Mouse (Mus musculus) midbrain, embryonic 12.5 days (tissue): ENCODE results near the gene Kdm8. TPM values are rescaled to one million over a fixed set of nuclear protein-coding genes. Genes with fewer than 3 reads are reported as not detected.

Experiments used
- ATAC-seq: fragments of 200-750 bp; cut with Nextera tagmentation; 2 replicates; pipeline ENCODE4 v1.8.0; 2017; ENCODE audit warnings: low read depth, moderate TSS enrichment, moderate library complexity; ENCODE audit not compliant: low FRiP score
- H3K27ac ChIP-seq: fragments of 300-500 bp; sonication (generic); replicated peaks from 2 replicates; pipeline ENCODE4 v1.5.1; 2016; ENCODE audit warnings: mild to moderate bottlenecking
- H3K27me3 ChIP-seq: fragments of 300-500 bp; sonication (generic); 2 replicates; pipeline ENCODE4 v1.6.1; 2016; ENCODE audit warnings: mild to moderate bottlenecking
- H3K36me3 ChIP-seq: fragments of 300-500 bp; sonication (generic); 2 replicates; pipeline ENCODE4 v1.6.1; 2016
- H3K4me1 ChIP-seq: fragments of 300-500 bp; sonication (generic); 2 replicates; pipeline ENCODE4 v1.6.1; 2016
- H3K4me2 ChIP-seq: fragments of 300-500 bp; sonication (generic); replicated peaks from 2 replicates; pipeline ENCODE4 v1.6.1; 2016; ENCODE audit warnings: mild to moderate bottlenecking, moderate library complexity
- H3K4me3 ChIP-seq: fragments of 300-500 bp; sonication (generic); 2 replicates; pipeline ENCODE4 v1.5.1; 2016; ENCODE audit warnings: mild to moderate bottlenecking
- H3K9ac ChIP-seq: fragments of 300-500 bp; sonication (generic); replicated peaks from 2 replicates; pipeline ENCODE4 v1.6.1; 2016; ENCODE audit warnings: mild to moderate bottlenecking, moderate library complexity
- H3K9me3 ChIP-seq: fragments of 300-500 bp; sonication (generic); 2 replicates; pipeline ENCODE4 v1.6.1; 2016; ENCODE audit warnings: mild to moderate bottlenecking
- WGBS: fragments of 180-500 bp; shearing (Covaris S2); methylation state at CpG from one replicate; pipeline ENCODE4 v1.1.7; 2016; 5-methylcytosine and 5-hydroxymethylcytosine counted together
- polyA plus RNA-seq: library from polyadenylated mRNA; unstranded; fragments of >200 nt; fragmentation: Nextera tagmentation; extraction: Ambion mirVana; gene quantifications from 2 replicates; pipeline ENCODE4 v1.2.1, GENCODE M21; 2016

Gene Kdm8
- polyA plus RNA-seq, 1 experiment from 2014 or later: 9.3 TPM

GRCm38 (mm10) chr7:125489636-125490035 is 45.2 kb downstream of the Kdm8 start:
- Histone ChIP-seq H3K27me3 (no peaks in the 10 kb centered on the region), H3K4me2 (no peak overlapping the region), H3K9ac (no peak overlapping the region), H3K9me3 (no peaks in the 10 kb centered on the region), H3K27ac (no peak overlapping the region), H3K4me3 (no peak overlapping the region), H3K36me3 (peaks cover 17% of the 10 kb centered on the region), H3K4me1 (peaks cover 18% of the 10 kb centered on the region)
- 90% methylated on average over 2 of the region's 2 CpGs for WGBS
- ATAC-seq: no peak

GRCm38 (mm10) chr7:125490947-125491735 is 46.7 kb downstream of the Kdm8 start, which contains the start of gene Nsmce1:
Nsmce1 (minus strand) TSS chr7:125491596.
- no peaks in the 10 kb centered on the region for H3K27me3 ChIP-seq
- peak; percentile 98 for ATAC-seq
- peaks cover 2% of the 10 kb centered on the region; the same call in 1 of the 2 replicates for H3K36me3 ChIP-seq
- H3K4me1 ChIP-seq: peaks cover 18% of the 10 kb centered on the region
- WGBS: under 1% methylated on average over 56 of the region's 56 CpGs
- H3K4me3 ChIP-seq: peak within 1 kb of the TSS; percentile 68
- peak within 1 kb of the TSS; percentile 87 for H3K27ac ChIP-seq
- peak within 1 kb of the TSS; percentile 71 for H3K9ac ChIP-seq
- H3K4me2 ChIP-seq: peak within 1 kb of the TSS; percentile 77
- H3K9me3 ChIP-seq: no peaks in the 10 kb centered on the region

- Histone ChIP-seq H3K27ac (peak overlapping the region; percentile 87), H3K36me3 (no peaks in the 10 kb centered on the region), H3K4me1 (peaks cover 18% of the 10 kb centered on the region), H3K4me2 (peak overlapping the region; percentile 77), H3K27me3 (no peaks in the 10 kb centered on the region), H3K9me3 (no peaks in the 10 kb centered on the region), H3K4me3 (peak overlapping the region; percentile 68), H3K9ac (peak overlapping the region; percentile 71)
- 22% methylated on average over 12 of the region's 12 CpGs for WGBS
- no peak for ATAC-seq
These were observed 47.3 kb downstream of the Kdm8 start for GRCm38 (mm10) chr7:125491760-125492159.

DNA sequence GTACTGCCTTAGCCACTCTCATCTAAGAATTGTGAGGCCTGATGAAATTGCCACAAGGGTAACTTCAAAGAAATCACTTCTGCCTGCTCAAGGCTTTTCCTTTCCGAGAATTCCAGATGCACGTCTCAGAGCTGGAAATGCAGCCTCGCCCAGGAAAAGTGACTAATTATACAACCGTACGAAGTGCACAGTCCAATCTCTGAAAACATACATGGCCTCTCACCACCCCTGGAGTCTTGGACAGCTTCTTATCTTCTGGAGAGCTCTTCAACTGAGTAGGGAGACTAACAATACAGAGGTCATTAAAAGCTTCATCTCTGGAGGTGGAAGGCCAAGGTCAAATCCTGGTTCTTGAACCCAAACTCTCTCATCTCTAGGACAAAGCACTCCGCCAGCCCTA is 48.1 kb downstream of the Kdm8 start:
- Histone ChIP-seq H3K27me3 (no peaks in the 10 kb centered on the region), H3K27ac (no peak overlapping the region), H3K36me3 (no peaks in the 10 kb centered on the region), H3K9ac (no peak overlapping the region), H3K4me1 (peaks cover 18% of the 10 kb centered on the region), H3K9me3 (no peaks in the 10 kb centered on the region), H3K4me2 (no peak overlapping the region), H3K4me3 (no peak overlapping the region)
- WGBS: 86% methylated on average over 6 of the region's 6 CpGs
- no peak for ATAC-seq

GRCm38 (mm10) chr7:125495864-125496440 is 51.5 kb downstream of the Kdm8 start:
- WGBS: 81% methylated on average over 6 of the region's 6 CpGs
- no peaks in the 10 kb centered on the region for H3K36me3 ChIP-seq
- H3K9me3 ChIP-seq: no peaks in the 10 kb centered on the region
- peaks cover 8% of the 10 kb centered on the region for H3K4me1 ChIP-seq
- H3K27ac ChIP-seq: no peak overlapping the region
- no peak overlapping the region for H3K4me3 ChIP-seq
- H3K4me2 ChIP-seq: no peak overlapping the region
- H3K9ac ChIP-seq: no peak overlapping the region
- no peak for ATAC-seq
- no peaks in the 10 kb centered on the region for H3K27me3 ChIP-seq

- H3K4me2 ChIP-seq: no peak overlapping the region
- H3K36me3 ChIP-seq: no peaks in the 10 kb centered on the region
- no peak overlapping the region for H3K4me3 ChIP-seq
- no peak for ATAC-seq
- no peaks in the 10 kb centered on the region for H3K27me3 ChIP-seq
- no peaks in the 10 kb centered on the region for H3K4me1 ChIP-seq
- no peaks in the 10 kb centered on the region for H3K9me3 ChIP-seq
- 84% methylated on average over 13 of the region's 13 CpGs for WGBS
- no peak overlapping the region for H3K9ac ChIP-seq
- H3K27ac ChIP-seq: no peak overlapping the region
These were observed 55.7 kb downstream of the Kdm8 start for GRCm38 (mm10) chr7:125499927-125500868.

DNA sequence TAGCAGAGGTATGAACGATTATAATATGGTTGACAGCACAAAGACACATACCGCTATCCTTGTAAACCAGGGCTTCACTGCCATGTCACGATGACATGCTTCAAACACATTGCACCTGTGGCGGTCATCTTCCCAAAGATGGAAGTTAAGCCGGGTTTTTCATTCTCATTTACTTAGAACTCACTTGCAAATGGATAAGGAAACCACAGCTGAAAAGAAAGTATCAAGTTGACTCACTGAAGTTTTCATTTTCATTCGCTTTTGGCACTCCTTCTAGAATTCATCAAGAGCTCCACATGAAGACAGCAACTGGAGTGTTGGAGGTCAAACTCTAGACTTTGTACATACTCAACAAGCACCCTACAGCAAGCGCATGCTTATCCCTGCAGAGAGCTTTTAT is 56.4 kb downstream of the Kdm8 start:
- no peak for ATAC-seq
- Histone ChIP-seq H3K27me3 (no peaks in the 10 kb centered on the region), H3K9ac (no peak overlapping the region), H3K9me3 (no peaks in the 10 kb centered on the region), H3K4me2 (no peak overlapping the region), H3K4me3 (no peak overlapping the region), H3K4me1 (no peaks in the 10 kb centered on the region), H3K36me3 (no peaks in the 10 kb centered on the region), H3K27ac (no peak overlapping the region)
- 92% methylated on average over 7 of the region's 7 CpGs for WGBS

DNA sequence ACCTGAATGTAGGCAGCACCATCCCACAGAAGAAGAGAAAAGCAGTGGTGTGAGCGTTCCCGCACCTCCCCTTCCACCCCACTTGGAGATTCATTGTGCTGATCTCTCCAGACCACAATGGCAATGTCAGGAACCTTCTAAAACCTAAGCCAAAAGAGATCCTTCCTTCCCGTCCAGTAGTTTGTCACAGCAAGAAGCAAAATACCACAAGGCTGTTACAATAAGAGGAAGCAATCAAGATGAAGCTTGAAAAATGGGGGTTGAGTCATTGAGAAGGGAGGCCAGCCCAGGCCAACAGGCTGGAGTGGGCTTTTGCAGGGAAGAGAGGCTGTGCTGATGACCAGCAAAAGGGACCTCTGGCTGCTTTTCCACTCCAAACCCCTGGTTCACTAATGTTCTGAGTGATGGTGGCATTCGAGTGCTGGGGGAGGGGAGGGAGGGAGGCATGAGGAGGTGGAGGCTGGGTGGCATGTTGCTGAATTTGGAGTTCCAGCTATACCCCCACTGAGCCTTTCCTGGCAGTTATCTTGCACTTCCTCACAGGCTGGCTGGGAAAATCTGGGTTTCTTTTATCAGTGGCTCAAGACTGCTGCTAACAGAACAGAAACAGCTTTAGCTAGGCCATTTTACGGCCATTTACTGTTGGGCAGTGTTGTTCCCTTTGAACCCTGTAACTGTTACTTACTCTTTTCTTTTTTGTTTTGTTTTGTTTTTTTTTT is 59.1 kb downstream of the Kdm8 start:
- H3K4me1 ChIP-seq: no peaks in the 10 kb centered on the region
- H3K9me3 ChIP-seq: no peaks in the 10 kb centered on the region
- H3K4me2 ChIP-seq: no peak overlapping the region
- no peaks in the 10 kb centered on the region for H3K36me3 ChIP-seq
- WGBS: 80% methylated on average over 5 of the region's 5 CpGs
- H3K27me3 ChIP-seq: no peaks in the 10 kb centered on the region
- H3K27ac ChIP-seq: no peak overlapping the region
- H3K4me3 ChIP-seq: no peak overlapping the region
- no peak overlapping the region for H3K9ac ChIP-seq
- no peak for ATAC-seq

GRCm38 (mm10) chr7:125504618-125505017 is 60.1 kb downstream of the Kdm8 start:
- no peaks in the 10 kb centered on the region for H3K9me3 ChIP-seq
- H3K4me2 ChIP-seq: no peak overlapping the region
- no peak overlapping the region for H3K27ac ChIP-seq
- no peak overlapping the region for H3K4me3 ChIP-seq
- no peaks in the 10 kb centered on the region for H3K36me3 ChIP-seq
- WGBS: 89% methylated on average over 5 of the region's 5 CpGs
- H3K9ac ChIP-seq: no peak overlapping the region
- no peaks in the 10 kb centered on the region for H3K27me3 ChIP-seq
- no peaks in the 10 kb centered on the region for H3K4me1 ChIP-seq
- ATAC-seq: no peak

GRCm38 (mm10) chr7:125505568-125505967 is 61.1 kb downstream of the Kdm8 start:
- H3K4me3 ChIP-seq: no peak overlapping the region
- H3K27me3 ChIP-seq: no peaks in the 10 kb centered on the region
- no peaks in the 10 kb centered on the region for H3K4me1 ChIP-seq
- H3K9me3 ChIP-seq: no peaks in the 10 kb centered on the region
- no peak overlapping the region for H3K4me2 ChIP-seq
- ATAC-seq: no peak
- 87% methylated on average over 10 of the region's 10 CpGs for WGBS
- no peak overlapping the region for H3K27ac ChIP-seq
- no peak overlapping the region for H3K9ac ChIP-seq
- H3K36me3 ChIP-seq: no peaks in the 10 kb centered on the region

DNA sequence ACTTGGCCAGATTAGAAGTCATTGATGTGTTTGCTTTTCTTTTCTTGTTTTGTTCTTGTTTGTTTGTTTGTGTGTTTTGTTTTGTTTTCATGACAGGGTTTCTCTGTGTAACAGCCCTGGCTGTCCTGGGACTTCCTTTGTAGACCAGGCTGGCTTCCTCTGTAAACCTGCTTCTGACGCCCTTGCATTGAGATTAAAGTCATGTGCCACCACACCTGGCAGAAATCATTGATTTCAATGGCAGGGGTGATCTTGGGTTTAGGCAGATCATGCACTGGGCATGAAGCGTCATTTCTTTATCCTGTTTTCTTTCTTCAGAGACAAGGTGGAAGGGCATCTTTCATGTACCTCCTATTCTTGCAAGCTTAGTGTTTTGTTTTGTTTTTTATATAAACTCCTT is 62.8 kb downstream of the Kdm8 start:
- no peak overlapping the region for H3K9ac ChIP-seq
- WGBS: 93% methylated on average over 2 of the region's 2 CpGs
- H3K27ac ChIP-seq: no peak overlapping the region
- no peaks in the 10 kb centered on the region for H3K4me1 ChIP-seq
- H3K27me3 ChIP-seq: no peaks in the 10 kb centered on the region
- H3K9me3 ChIP-seq: no peaks in the 10 kb centered on the region
- no peak overlapping the region for H3K4me3 ChIP-seq
- no peak overlapping the region for H3K4me2 ChIP-seq
- no peak for ATAC-seq
- H3K36me3 ChIP-seq: no peaks in the 10 kb centered on the region
